Mouse (Mus musculus): ENCODE data around the gene Rsl1d1.
"Not testable (repeated sequence)": the region's sequence is repeated elsewhere in the genome, so short reads cannot be mapped to it uniquely, and the experiment has no call there.

The Rsl1d1 gene

GRCm38 (mm10) chr16:11171679-11172078 is 31.5 kb downstream of the Rsl1d1 start:
- in situ Hi-C loops (cut with MboI; ENCODE audit: low pct_unique_long_range_greater_than_20kb in 1 of 2, low sequenced_read_pairs in 2 of 2, unreplicated experiment in 1 of 2): no loop called here

GRCm38 (mm10) chr16:11166431-11166830 is 36.7 kb downstream of the Rsl1d1 start:
- in situ Hi-C loops (cut with MboI; ENCODE audit: low pct_unique_long_range_greater_than_20kb in 1 of 2, low sequenced_read_pairs in 2 of 2, unreplicated experiment in 1 of 2): no loop called here

GRCm38 (mm10) chr16:11164695-11165255 is 38.4 kb downstream of the Rsl1d1 start:
- in situ Hi-C loops (cut with MboI; ENCODE audit: low pct_unique_long_range_greater_than_20kb in 1 of 2, low sequenced_read_pairs in 2 of 2, unreplicated experiment in 1 of 2): no loop called here

- in situ Hi-C loops (cut with MboI; ENCODE audit: low pct_unique_long_range_greater_than_20kb in 1 of 2, low sequenced_read_pairs in 2 of 2, unreplicated experiment in 1 of 2): not testable (repeated sequence)
These were observed 45.4 kb downstream of the Rsl1d1 start for GRCm38 (mm10) chr16:11157721-11158120.

- in situ Hi-C loops (cut with MboI; ENCODE audit: low pct_unique_long_range_greater_than_20kb in 1 of 2, low sequenced_read_pairs in 2 of 2, unreplicated experiment in 1 of 2): no loop called here
These were observed 48.6 kb downstream of the Rsl1d1 start for GRCm38 (mm10) chr16:11154500-11154899.

- in situ Hi-C loops (cut with MboI; ENCODE audit: low pct_unique_long_range_greater_than_20kb in 1 of 2, low sequenced_read_pairs in 2 of 2, unreplicated experiment in 1 of 2): not testable (repeated sequence)
These were observed 59.2 kb downstream of the Rsl1d1 start for GRCm38 (mm10) chr16:11143706-11144483.
